14 mouse cellular contexts compared by ENCODE assay signal in the genomic region with DNA sequence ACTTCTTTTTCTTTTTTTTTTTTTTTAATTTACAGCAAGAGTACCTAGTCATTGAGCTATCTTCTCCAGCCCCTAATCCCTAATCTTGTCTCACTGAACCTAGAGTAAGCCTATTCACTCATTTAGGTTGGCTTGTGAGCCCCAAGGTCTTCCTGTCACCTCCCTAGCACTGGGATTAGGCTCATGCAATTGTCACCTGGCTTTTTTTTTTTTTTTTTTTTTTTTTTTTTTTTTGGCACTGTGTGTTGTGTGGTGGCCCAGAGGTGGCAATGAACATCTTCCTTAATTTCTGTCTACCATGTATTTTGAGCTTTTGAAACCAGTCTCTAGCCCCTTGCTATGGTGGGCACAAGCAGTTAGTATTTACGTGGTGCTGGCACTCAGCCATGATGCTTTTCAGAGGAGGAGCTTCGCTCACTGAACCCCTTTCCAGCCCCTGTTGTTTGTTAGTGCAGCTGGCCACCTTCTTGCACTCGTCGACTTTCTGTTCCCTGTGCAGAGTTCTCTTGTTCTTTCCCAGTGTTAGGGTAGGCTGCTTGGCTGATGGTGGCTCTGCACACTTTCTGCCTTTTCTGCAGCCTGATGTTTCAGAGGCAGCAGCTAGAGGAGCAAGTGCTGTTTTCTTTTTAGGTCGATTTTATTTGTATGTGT. TPM values are rescaled to one million over a fixed set of nuclear protein-coding genes. Genes with fewer than 3 reads are reported as not detected.
A peak's percentile ranks its signal among the peaks of the same experiment; 100 is the strongest.
DNase-seq lines count a peak whose midpoint lies in the region; ATAC-seq and TF ChIP-seq lines count a peak whose summit lies in the region.
"Had no signal": no experiment of that assay in that cellular context is flagged by ENCODE, and none has a peak within 500 bp of the region (broad histone marks: within the 10 kb centered on the region; RNA-seq: fewer than 3 reads in every experiment).

No protein-coding gene starts in this region.

- 40% methylated on average over 5 of the region's 5 CpGs for WGBS in forebrain, postnatal 0 days
- 74% methylated on average over 5 of the region's 5 CpGs for WGBS in forebrain, embryonic 12.5 days
- 61% methylated on average over 5 of the region's 5 CpGs for WGBS in lung, embryonic 14.5 days
- 27% methylated on average over 5 of the region's 5 CpGs for WGBS in thymus, adult 2 months
- 61% methylated on average over 5 of the region's 5 CpGs for WGBS in kidney, embryonic 16.5 days

- no peak for ATAC-seq in forebrain, postnatal 0 days
- ATAC-seq in forebrain, embryonic 12.5 days (ENCODE audit: low FRiP score) = no peak
- no peak for ATAC-seq in lung, embryonic 14.5 days (ENCODE audit: insufficient read depth)
- ATAC-seq in kidney, embryonic 16.5 days (ENCODE audit: low FRiP score, low TSS enrichment) = no peak

- no peak overlapping the region for H3K4me2 ChIP-seq in forebrain, postnatal 0 days (ENCODE audit: low read depth)
- no peak overlapping the region for H3K4me2 ChIP-seq in forebrain, embryonic 12.5 days
- H3K4me2 ChIP-seq in lung, embryonic 14.5 days = no peak overlapping the region
- H3K4me2 ChIP-seq in kidney, embryonic 16.5 days (replicated peaks; ENCODE audit: low read depth, low read length) = no peak overlapping the region

- peak; percentile 16 for DNase-seq in forebrain, postnatal 0 days
- peak; percentile 48 for DNase-seq in lung, embryonic 14.5 days
- DNase-seq in lung, postnatal 10 days = no peak
- no peak for DNase-seq in ES-E14 (ENCODE audit: low read depth, low spot score)
- DNase-seq in thymus, adult 2 months = peak; percentile 35
- no peak for DNase-seq in yolk sac, embryonic 10.5 days (ENCODE audit: low spot score)
- DNase-seq: cerebellum, postnatal 14 days; kidney, adult 9 months; lung, adult 2 months; right cerebral cortex, postnatal 4 days had no signal

- TF ChIP-seq POLR2A in thymus, adult 2 months (IDR thresholded peaks at IDR 0.05; ENCODE audit: control insufficient read depth, extremely low read depth, insufficient read depth, low read length, poor library complexity) = 0 out of 2 replicates have a peak, but pooled peaks have one; percentile 26

- H3K4me3 ChIP-seq in forebrain, postnatal 0 days (ENCODE audit: low read depth, low read length) = no peak overlapping the region
- H3K4me3 ChIP-seq in forebrain, embryonic 12.5 days (replicated peaks) = no peak overlapping the region
- no peak overlapping the region for H3K4me3 ChIP-seq in lung, embryonic 14.5 days (ENCODE audit: low read depth, low read length)
- H3K4me3 ChIP-seq in ES-E14 (ENCODE audit: insufficient read depth in 1 of 2, low read depth in 1 of 2, low read length in 2 of 2, poor library complexity in 1 of 2, severe bottlenecking in 1 of 2) = no peak overlapping the region
- no peak overlapping the region for H3K4me3 ChIP-seq in thymus, adult 2 months (ENCODE audit: control insufficient read depth, insufficient read depth, low read length)
- no peak overlapping the region for H3K4me3 ChIP-seq in kidney, embryonic 16.5 days (ENCODE audit: low read length)
- H3K4me3 ChIP-seq: hindbrain, embryonic 10.5 days; myocyte had no signal

- no peaks in the 10 kb centered on the region for H3K9me3 ChIP-seq in forebrain, postnatal 0 days (ENCODE audit: low read length)
- H3K9me3 ChIP-seq in forebrain, embryonic 12.5 days = no peaks in the 10 kb centered on the region
- H3K9me3 ChIP-seq in lung, embryonic 14.5 days (ENCODE audit: low read depth, low read length) = no peaks in the 10 kb centered on the region
- no peaks in the 10 kb centered on the region for H3K9me3 ChIP-seq in ES-E14 (ENCODE audit: control insufficient read depth, insufficient read depth, low read depth, low read length)
- H3K9me3 ChIP-seq in kidney, embryonic 16.5 days (ENCODE audit: low read length) = no peaks in the 10 kb centered on the region
- H3K9me3 ChIP-seq: hindbrain, embryonic 10.5 days had no signal

- 0 out of 2 replicates have a peak, but pooled peaks cover 3% of the 10 kb centered on the region for H3K36me3 ChIP-seq in forebrain, postnatal 0 days (ENCODE audit: insufficient read depth)
- no peaks in the 10 kb centered on the region; the same call in 1 of the 2 replicates for H3K36me3 ChIP-seq in forebrain, embryonic 12.5 days (replicated peaks)
- H3K36me3 ChIP-seq in lung, embryonic 14.5 days (ENCODE audit: insufficient read depth) = peaks cover 14% of the 10 kb centered on the region; the same call in 1 of the 2 replicates
- H3K36me3 ChIP-seq in ES-E14 (ENCODE audit: control insufficient read depth, insufficient read depth, low read length, poor library complexity, severe bottlenecking) = no peaks in the 10 kb centered on the region
- H3K36me3 ChIP-seq in thymus, adult 2 months (ENCODE audit: control insufficient read depth, insufficient read depth, low read length) = 0 out of 2 replicates have a peak, but pooled peaks cover 3% of the 10 kb centered on the region
- H3K36me3 ChIP-seq in kidney, embryonic 16.5 days (ENCODE audit: insufficient read depth, low read length) = no peaks in the 10 kb centered on the region

- no peaks in the 10 kb centered on the region for H3K4me1 ChIP-seq in forebrain, postnatal 0 days (ENCODE audit: insufficient read depth)
- peaks cover 6% of the 10 kb centered on the region; the same call in 1 of the 2 replicates for H3K4me1 ChIP-seq in forebrain, embryonic 12.5 days
- no peaks in the 10 kb centered on the region for H3K4me1 ChIP-seq in lung, embryonic 14.5 days (ENCODE audit: insufficient read depth)
- no peaks in the 10 kb centered on the region; a peak in 1 of 4 replicates for H3K4me1 ChIP-seq in ES-E14 (ENCODE audit: control insufficient read depth in 2 of 2, insufficient read depth in 2 of 2, low read length in 2 of 2, poor library complexity in 1 of 2)
- H3K4me1 ChIP-seq in thymus, adult 2 months (replicated peaks; ENCODE audit: control insufficient read depth, insufficient read depth, low read length) = peaks cover 21% of the 10 kb centered on the region
- H3K4me1 ChIP-seq in kidney, embryonic 16.5 days (ENCODE audit: insufficient read depth, low read length) = 0 out of 2 replicates have a peak, but pooled peaks cover 5% of the 10 kb centered on the region

- in situ Hi-C loops in ES-E14 (cut with MboI; ENCODE audit: low sequenced_read_pairs in 2 of 2, unreplicated experiment in 2 of 2) = no loop called here

- no peaks in the 10 kb centered on the region for H3K27me3 ChIP-seq in forebrain, postnatal 0 days (ENCODE audit: insufficient read depth, low read length)
- no peaks in the 10 kb centered on the region for H3K27me3 ChIP-seq in forebrain, embryonic 12.5 days
- H3K27me3 ChIP-seq in lung, embryonic 14.5 days (ENCODE audit: insufficient read depth, low read length) = no peaks in the 10 kb centered on the region
- no peaks in the 10 kb centered on the region for H3K27me3 ChIP-seq in thymus, adult 2 months (ENCODE audit: control insufficient read depth, insufficient read depth, low read length)
- H3K27me3 ChIP-seq in kidney, embryonic 16.5 days (ENCODE audit: insufficient read depth, low read length) = no peaks in the 10 kb centered on the region

- no peak overlapping the region for H3K9ac ChIP-seq in forebrain, postnatal 0 days
- no peak overlapping the region for H3K9ac ChIP-seq in forebrain, embryonic 12.5 days
- H3K9ac ChIP-seq in lung, embryonic 14.5 days = no peak overlapping the region
- no peak overlapping the region for H3K9ac ChIP-seq in ES-E14 (ENCODE audit: insufficient read depth, low read depth, low read length, poor library complexity, severe bottlenecking)
- no peak overlapping the region for H3K9ac ChIP-seq in kidney, embryonic 16.5 days (replicated peaks; ENCODE audit: low read length)

- H3K27ac ChIP-seq in forebrain, postnatal 0 days (ENCODE audit: low read depth, low read length) = no peak overlapping the region
- no peak overlapping the region for H3K27ac ChIP-seq in forebrain, embryonic 12.5 days
- no peak overlapping the region for H3K27ac ChIP-seq in lung, embryonic 14.5 days (ENCODE audit: low read depth)
- H3K27ac ChIP-seq in ES-E14 (ENCODE audit: insufficient read depth, low read depth, low read length, poor library complexity, severe bottlenecking) = no peak overlapping the region
- peak overlapping the region; percentile 95 for H3K27ac ChIP-seq in thymus, adult 2 months (ENCODE audit: control insufficient read depth, insufficient read depth, low read length)
- no peak overlapping the region for H3K27ac ChIP-seq in kidney, embryonic 16.5 days (ENCODE audit: low read length)
- H3K27ac ChIP-seq: hindbrain, embryonic 10.5 days had no signal

- no peak for TF ChIP-seq CTCF in forebrain, postnatal 0 days (IDR thresholded peaks at IDR 0.05; ENCODE audit: low read depth)
- TF ChIP-seq CTCF in lung, embryonic 14.5 days (IDR thresholded peaks at IDR 0.05; ENCODE audit: low read depth) = no peak
- TF ChIP-seq CTCF in thymus, adult 2 months (IDR thresholded peaks at IDR 0.05; ENCODE audit: borderline replicate concordance, control insufficient read depth, extremely low read depth, insufficient read depth, low read length, poor library complexity) = no peak

RNA-seq across cellular contexts. Expression of a gene that starts 11.3 kb away (rescaled TPM):
- total RNA-seq in forebrain, postnatal 0 days (2014; rRNA removed) = 162 and 180 TPM in 2 replicates
- 76.2 and 92.5 TPM in 2 replicates for polyA plus RNA-seq in forebrain, postnatal 0 days (2015; fragmentation: Nextera tagmentation; extraction: Ambion mirVana)
- 184 and 203 TPM in 2 replicates for polyA plus RNA-seq in forebrain, embryonic 12.5 days (2016; fragmentation: Nextera tagmentation; extraction: Ambion mirVana)
- 106 and 114 TPM in 2 replicates for polyA plus RNA-seq in lung, embryonic 14.5 days (2014; fragmentation: Nextera tagmentation; extraction: Ambion mirVana)
- total RNA-seq in ES-E14 (2012; rRNA removed) = 104 and 122 TPM in 2 replicates
- 156 and 191 TPM in 2 replicates for polyA plus RNA-seq in thymus, adult 2 months (2012; rRNA removed)
- polyA plus RNA-seq in kidney, embryonic 16.5 days (2015; fragmentation: Nextera tagmentation; extraction: Ambion mirVana) = 91.2 and 104 TPM in 2 replicates

RNA-seq across cellular contexts. Expression of a gene that starts 34.6 kb away (rescaled TPM):
- total RNA-seq in forebrain, postnatal 0 days (2014; rRNA removed) = 10.6 and 16.0 TPM in 2 replicates
- polyA plus RNA-seq in forebrain, postnatal 0 days (2015; fragmentation: Nextera tagmentation; extraction: Ambion mirVana) = 12.0 and 12.6 TPM in 2 replicates
- 17.3 TPM in 2 replicates for polyA plus RNA-seq in forebrain, embryonic 12.5 days (2016; fragmentation: Nextera tagmentation; extraction: Ambion mirVana)
- 17.0 and 17.9 TPM in 2 replicates for polyA plus RNA-seq in lung, embryonic 14.5 days (2014; fragmentation: Nextera tagmentation; extraction: Ambion mirVana)
- 22.8 and 23.6 TPM in 2 replicates for total RNA-seq in ES-E14 (2012; rRNA removed)
- 47.1 and 50.6 TPM in 2 replicates for polyA plus RNA-seq in thymus, adult 2 months (2012; rRNA removed)
- polyA plus RNA-seq in kidney, embryonic 16.5 days (2015; fragmentation: Nextera tagmentation; extraction: Ambion mirVana) = 40.1 and 43.8 TPM in 2 replicates

RNA-seq across cellular contexts. Expression of a gene that starts 34.7 kb away (rescaled TPM):
- total RNA-seq in forebrain, postnatal 0 days (2014; rRNA removed) = 61.2 and 81.5 TPM in 2 replicates
- 56.3 and 61.7 TPM in 2 replicates for polyA plus RNA-seq in forebrain, postnatal 0 days (2015; fragmentation: Nextera tagmentation; extraction: Ambion mirVana)
- 54.5 and 55.9 TPM in 2 replicates for polyA plus RNA-seq in forebrain, embryonic 12.5 days (2016; fragmentation: Nextera tagmentation; extraction: Ambion mirVana)
- 35.6 and 36.3 TPM in 2 replicates for polyA plus RNA-seq in lung, embryonic 14.5 days (2014; fragmentation: Nextera tagmentation; extraction: Ambion mirVana)
- total RNA-seq in ES-E14 (2012; rRNA removed) = 22.6 and 24.7 TPM in 2 replicates
- polyA plus RNA-seq in thymus, adult 2 months (2012; rRNA removed) = 43.5 and 45.8 TPM in 2 replicates
- polyA plus RNA-seq in kidney, embryonic 16.5 days (2015; fragmentation: Nextera tagmentation; extraction: Ambion mirVana) = 29.3 and 30.7 TPM in 2 replicates

Comparison
In these comparisons a context has a peak if more than half of its experiments do, and no peak if none do; other contexts are left out.
1. DNase-seq: peak in forebrain, postnatal 0 days (single experiment), lung, embryonic 14.5 days (single experiment) and thymus, adult 2 months (single experiment); none in lung, postnatal 10 days (single experiment), ES-E14 (single experiment) and yolk sac, embryonic 10.5 days (single experiment).